Mouse (Mus musculus) liver, embryonic 13.5 days (tissue): ENCODE data around the gene Pcdh11x. TPM values are rescaled to one million over a fixed set of nuclear protein-coding genes. Genes with fewer than 3 reads are reported as not detected.
"Not testable (repeated sequence)": the region's sequence is repeated elsewhere in the genome, so short reads cannot be mapped to it uniquely, and the experiment has no call there.

Experiments used
- ATAC-seq: fragments of 200-750 bp; cut with Nextera tagmentation; 2 replicates; pipeline ENCODE4 v1.8.0; 2017; ENCODE audit warnings: low read depth, mild to moderate bottlenecking, moderate number of reproducible peaks, moderate library complexity
- DNase-seq: peaks from one replicate; pipeline ENCODE4 v3.0.0; 2022
- H3K27ac ChIP-seq: fragments of 300-500 bp; sonication (generic); 2 replicates; pipeline ENCODE4 v1.5.1; 2015; ENCODE audit warnings: moderate library complexity, mild to moderate bottlenecking, inconsistent platforms
- H3K27me3 ChIP-seq: fragments of 300-500 bp; sonication (generic); 2 replicates; pipeline ENCODE4 v1.6.1; 2015; ENCODE audit warnings: mild to moderate bottlenecking, inconsistent platforms
- H3K36me3 ChIP-seq: fragments of 300-500 bp; sonication (generic); 2 replicates; pipeline ENCODE4 v1.6.1; 2015; ENCODE audit warnings: mild to moderate bottlenecking, inconsistent platforms
- H3K4me1 ChIP-seq: fragments of 300-500 bp; sonication (generic); replicated peaks from 2 replicates; pipeline ENCODE4 v1.6.1; 2015; ENCODE audit warnings: inconsistent platforms
- H3K4me2 ChIP-seq: fragments of 300-500 bp; sonication (generic); 2 replicates; pipeline ENCODE4 v1.6.1; 2015; ENCODE audit warnings: inconsistent platforms, mild to moderate bottlenecking, moderate library complexity
- H3K4me3 ChIP-seq: fragments of 300-500 bp; sonication (generic); replicated peaks from 2 replicates; pipeline ENCODE4 v1.5.1; 2015; ENCODE audit warnings: mild to moderate bottlenecking, inconsistent platforms
- H3K9ac ChIP-seq: fragments of 300-500 bp; sonication (generic); 2 replicates; pipeline ENCODE4 v1.6.1; 2015; ENCODE audit warnings: mild to moderate bottlenecking, inconsistent platforms
- H3K9me3 ChIP-seq: fragments of 300-500 bp; sonication (generic); replicated peaks from 2 replicates; pipeline ENCODE4 v1.6.1; 2016; ENCODE audit warnings: inconsistent platforms
- WGBS: fragments of 180-500 bp; shearing (Covaris S2); methylation state at CpG from one replicate; pipeline ENCODE4 v1.1.7; 2015; ENCODE audit not compliant: insufficient replicate concordance; 5-methylcytosine and 5-hydroxymethylcytosine counted together
- polyA plus RNA-seq: library from polyadenylated mRNA; unstranded; fragments of >200 nt; fragmentation: Nextera tagmentation; extraction: Ambion mirVana; gene quantifications from 2 replicates; pipeline ENCODE4 v1.2.1, GENCODE M21; 2015

The Pcdh11x gene
- polyA plus RNA-seq, 1 experiment from 2014 or later: 0.23 TPM

- H3K36me3 ChIP-seq: no peaks in the 10 kb centered on the region
- DNase-seq (no peak), ATAC-seq (no peak)
- no peak overlapping the region for H3K9ac ChIP-seq
- 63% methylated on average over 3 of the region's 3 CpGs for WGBS
- no peak overlapping the region for H3K27ac ChIP-seq
- no peaks in the 10 kb centered on the region for H3K4me1 ChIP-seq
- H3K9me3 ChIP-seq: no peaks in the 10 kb centered on the region
- no peaks in the 10 kb centered on the region for H3K27me3 ChIP-seq
- no peak overlapping the region for H3K4me3 ChIP-seq
- H3K4me2 ChIP-seq: no peak overlapping the region
Measured at GRCm38 (mm10) chrX:120524986-120525385, 234.9 kb downstream of the Pcdh11x start.

GRCm38 (mm10) chrX:120599309-120599708 lies 309.2 kb downstream of the Pcdh11x start:
- WGBS: 56% methylated on average over 1 of the region's 1 CpGs

GRCm38 (mm10) chrX:120618460-120618859 lies 328.4 kb downstream of the Pcdh11x start:
- Histone ChIP-seq H3K4me2 (no peak overlapping the region), H3K27ac (no peak overlapping the region), H3K9ac (no peak overlapping the region), H3K27me3 (no peaks in the 10 kb centered on the region), H3K36me3 (no peaks in the 10 kb centered on the region), H3K4me3 (no peak overlapping the region), H3K9me3 (no peaks in the 10 kb centered on the region), H3K4me1 (no peaks in the 10 kb centered on the region)
- ATAC-seq: no peak
- no peak for DNase-seq
- 50% methylated on average over 4 of the region's 4 CpGs for WGBS

More at GRCm38 (mm10) chrX:120599309-120599708, 309.2 kb downstream of the Pcdh11x start:
- Histone ChIP-seq H3K9me3 (no peaks in the 10 kb centered on the region), H3K4me1 (no peaks in the 10 kb centered on the region), H3K36me3 (no peaks in the 10 kb centered on the region), H3K4me2 (no peak overlapping the region), H3K9ac (no peak overlapping the region), H3K4me3 (no peak overlapping the region), H3K27ac (no peak overlapping the region), H3K27me3 (no peaks in the 10 kb centered on the region)
- DNase-seq (no peak), ATAC-seq (no peak)

GRCm38 (mm10) chrX:120670236-120670635 lies 380.2 kb downstream of the Pcdh11x start:
- H3K4me1 ChIP-seq, H3K27me3 ChIP-seq, H3K4me3 ChIP-seq, H3K9ac ChIP-seq, ATAC-seq, H3K36me3 ChIP-seq, H3K27ac ChIP-seq, H3K4me2 ChIP-seq, DNase-seq, H3K9me3 ChIP-seq: not testable (repeated sequence)
- WGBS: 63% methylated on average over 1 of the region's 1 CpGs

- Histone ChIP-seq H3K4me3 (no peak overlapping the region), H3K9ac (no peak overlapping the region), H3K4me2 (no peak overlapping the region), H3K4me1 (no peaks in the 10 kb centered on the region), H3K36me3 (no peaks in the 10 kb centered on the region), H3K9me3 (no peaks in the 10 kb centered on the region), H3K27ac (no peak overlapping the region), H3K27me3 (no peaks in the 10 kb centered on the region)
- ATAC-seq (no peak), DNase-seq (no peak)
Measured at GRCm38 (mm10) chrX:120734144-120734543, 444.1 kb downstream of the Pcdh11x start.

- ATAC-seq (no peak), DNase-seq (no peak)
- Histone ChIP-seq H3K27ac (no peak overlapping the region), H3K9me3 (no peaks in the 10 kb centered on the region), H3K4me1 (no peaks in the 10 kb centered on the region), H3K9ac (no peak overlapping the region), H3K4me2 (no peak overlapping the region), H3K4me3 (no peak overlapping the region), H3K36me3 (no peaks in the 10 kb centered on the region), H3K27me3 (no peaks in the 10 kb centered on the region)
- 12% methylated on average over 1 of the region's 1 CpGs for WGBS
Measured at GRCm38 (mm10) chrX:120735792-120736191, 445.7 kb downstream of the Pcdh11x start.

GRCm38 (mm10) chrX:120944556-120944955 lies 654.5 kb downstream of the Pcdh11x start:
- H3K27ac ChIP-seq: no peak overlapping the region
- 64% methylated on average over 3 of the region's 3 CpGs for WGBS
- no peaks in the 10 kb centered on the region for H3K36me3 ChIP-seq
- no peak overlapping the region for H3K9ac ChIP-seq
- H3K9me3 ChIP-seq: no peaks in the 10 kb centered on the region
- H3K4me1 ChIP-seq: no peaks in the 10 kb centered on the region
- no peaks in the 10 kb centered on the region for H3K27me3 ChIP-seq
- H3K4me3 ChIP-seq: no peak overlapping the region
- ATAC-seq: no peak
- no peak for DNase-seq
- H3K4me2 ChIP-seq: no peak overlapping the region

Other genes with a start within 250 kb of the Pcdh11x start
- not detected in 2 replicates for gene H2afb3, start 22.8 kb downstream of the Pcdh11x start, polyA plus RNA-seq